Mouse (Mus musculus) spleen, adult 2 months (tissue): Measurements from ENCODE around the gene Lsm11. TPM values are rescaled to one million over a fixed set of nuclear protein-coding genes. Genes with fewer than 3 reads are reported as not detected.

Experiments used
- DNase-seq, 2 experiments: peaks; one replicate each; pipeline versions ENCODE4 v3.0.0 to v3.0.0-alpha.2; 2012 to 2021; ENCODE audit warnings: low spot score in 2 of 2, low read depth in 1 of 2
- H3K27ac ChIP-seq: fragments of 200-500 bp; 2 replicates; pipeline ENCODE4 v1.5.1; 2012; ENCODE audit warnings: low read length, inconsistent platforms; ENCODE audit not compliant: insufficient read depth
- H3K27me3 ChIP-seq: fragments of 200-500 bp; 2 replicates; pipeline ENCODE4 v1.6.1; 2012; ENCODE audit warnings: mild to moderate bottlenecking, moderate library complexity, low read length, inconsistent platforms; ENCODE audit not compliant: control insufficient read depth, insufficient read depth
- H3K36me3 ChIP-seq: fragments of 200-500 bp; 2 replicates; pipeline ENCODE4 v1.6.1; 2012; ENCODE audit warnings: mild to moderate bottlenecking, low read length, inconsistent platforms; ENCODE audit not compliant: control insufficient read depth, insufficient read depth
- H3K4me1 ChIP-seq: fragments of 200-500 bp; 2 replicates; pipeline ENCODE4 v1.6.1; 2011; ENCODE audit warnings: inconsistent platforms; ENCODE audit not compliant: control insufficient read depth, insufficient read depth, insufficient read length
- H3K4me3 ChIP-seq: fragments of 200-500 bp; 2 replicates; pipeline ENCODE4 v1.5.1; 2011; ENCODE audit warnings: mild to moderate bottlenecking, inconsistent platforms; ENCODE audit not compliant: insufficient read depth, insufficient read length; ENCODE audit errors: extremely low read depth
- CTCF ChIP-seq: fragments of 200-500 bp; IDR thresholded peaks from 2 replicates; pipeline ENCODE4 v1.5.1; 2011; ENCODE audit warnings: mild to moderate bottlenecking, inconsistent platforms; ENCODE audit not compliant: insufficient read depth, insufficient read length, insufficient replicate concordance; ENCODE audit errors: extremely low read depth
- POLR2A ChIP-seq: fragments of 200-500 bp; IDR thresholded peaks from 2 replicates; pipeline ENCODE4 v1.6.1; 2011; ENCODE audit warnings: low read depth, low read length, inconsistent platforms
- WGBS: fragments of 180-500 bp; shearing (Covaris S2); methylation state at CpG from one replicate; pipeline ENCODE4 v1.1.7; 2018; 5-methylcytosine and 5-hydroxymethylcytosine counted together
- polyA plus RNA-seq: library from polyadenylated mRNA; depleted of rRNA; stranded (reverse); fragments of >200 nt; gene quantifications from 2 replicates; pipeline ENCODE4 v1.2.3, GENCODE M21; 2012; rRNA removed

The Lsm11 gene
- polyA plus RNA-seq, result 3.4 and 4.5 TPM in 2 replicates

- peak; percentile 86 to 96 for DNase-seq
- Histone ChIP-seq H3K4me1 (no peaks in the 10 kb centered on the region; the same call in 1 of the 2 replicates), H3K27me3 (no peaks in the 10 kb centered on the region), H3K36me3 (peaks cover 6% of the 10 kb centered on the region; the same call in 1 of the 2 replicates), H3K27ac (0 out of 2 replicates have a peak within 1 kb of the TSS, but pooled peaks have one; percentile 44), H3K4me3 (peak within 1 kb of the TSS; percentile 98)
- 1% methylated on average over 55 of the region's 55 CpGs for WGBS
- TF ChIP-seq POLR2A, result no peak
- peak; percentile 99 for TF ChIP-seq CTCF
Observed at GRCm38 (mm10) chr11:45944643-45945156, at the start of gene Lsm11. Gene Lsm11 (minus strand): TSS chr11:45944935.

DNA sequence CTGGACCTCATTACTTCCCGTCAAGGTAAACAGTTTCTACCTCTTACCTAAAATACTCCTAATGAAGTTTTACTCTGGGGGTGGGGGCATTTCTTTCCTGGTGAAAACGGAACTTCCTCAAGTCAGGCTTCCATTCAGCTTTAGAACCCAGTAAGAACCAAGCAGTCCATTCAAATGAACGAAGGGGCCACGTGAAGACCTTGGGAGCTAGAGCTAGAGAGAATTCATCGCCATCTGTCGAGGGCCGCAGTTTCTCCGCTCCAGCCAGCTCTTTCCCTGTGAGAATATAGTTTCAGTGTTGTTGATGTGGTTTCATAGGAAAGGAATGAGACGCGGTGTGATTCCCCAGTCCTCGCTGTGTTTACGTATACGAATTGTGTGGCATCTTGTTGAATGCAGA, 47.4 kb upstream of the Lsm11 start:
- H3K36me3 ChIP-seq, result no peaks in the 10 kb centered on the region
- H3K27me3 ChIP-seq, result peaks cover 1% of the 10 kb centered on the region; the same call in 1 of the 2 replicates
- no peak overlapping the region for H3K4me3 ChIP-seq
- H3K4me1 ChIP-seq, result no peaks in the 10 kb centered on the region
- no peak overlapping the region for H3K27ac ChIP-seq
- TF ChIP-seq CTCF, result no peak
- TF ChIP-seq POLR2A, result no peak
- 62% methylated on average over 13 of the region's 13 CpGs for WGBS
- DNase-seq, result no peak

- no peaks in the 10 kb centered on the region for H3K4me1 ChIP-seq
- H3K36me3 ChIP-seq, result no peaks in the 10 kb centered on the region
- no peak overlapping the region for H3K27ac ChIP-seq
- TF ChIP-seq POLR2A (no peak), CTCF (no peak)
- peaks cover 1% of the 10 kb centered on the region; the same call in 1 of the 2 replicates for H3K27me3 ChIP-seq
- 25% methylated on average over 16 of the region's 16 CpGs for WGBS
- no peak for DNase-seq
- H3K4me3 ChIP-seq, result no peak overlapping the region
Observed at GRCm38 (mm10) chr11:45991604-45992003, 46.9 kb upstream of the Lsm11 start.

DNA sequence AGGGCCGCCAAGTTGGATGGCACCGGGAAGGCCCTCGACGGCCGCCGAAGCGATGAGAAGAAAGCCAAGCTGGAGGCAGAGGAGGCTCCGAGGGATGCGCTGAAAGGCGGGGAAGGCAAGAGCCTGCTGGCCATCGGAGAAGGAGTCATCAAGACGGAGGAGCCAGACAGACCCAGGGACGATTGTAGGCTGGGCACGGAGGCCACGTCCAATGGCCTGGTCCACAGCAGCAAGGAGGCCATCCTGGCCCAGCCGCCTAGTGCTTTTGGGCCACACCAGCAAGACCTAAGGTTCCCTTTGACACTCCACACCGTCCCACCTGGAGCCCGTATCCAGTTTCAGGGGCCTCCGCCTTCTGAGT, 36.1 kb upstream of the Lsm11 start:
- no peaks in the 10 kb centered on the region for H3K36me3 ChIP-seq
- DNase-seq, result no peak
- TF ChIP-seq POLR2A (no peak), CTCF (no peak)
- H3K4me1 ChIP-seq, result peaks cover 3% of the 10 kb centered on the region; the same call in 1 of the 2 replicates
- peak overlapping the region; percentile 73; the same call in 1 of the 2 replicates for H3K4me3 ChIP-seq
- WGBS, result 76% methylated on average over 19 of the region's 19 CpGs
- H3K27ac ChIP-seq, result no peak overlapping the region
- H3K27me3 ChIP-seq, result peaks cover 14% of the 10 kb centered on the region

- Histone ChIP-seq H3K4me3 (peak within 1 kb of the TSS; percentile 73), H3K4me1 (peaks cover 3% of the 10 kb centered on the region; the same call in 1 of the 2 replicates), H3K36me3 (no peaks in the 10 kb centered on the region), H3K27me3 (peaks cover 14% of the 10 kb centered on the region), H3K27ac (no peak within 1 kb of the TSS)
- TF ChIP-seq POLR2A (no peak), CTCF (no peak)
- peak in 1 of 2 experiments; percentile 23 for DNase-seq
- 19% methylated on average over 102 of the region's 115 CpGs for WGBS
Observed at GRCm38 (mm10) chr11:45979946-45980892, 35.5 kb upstream of the Lsm11 start, which contains the start of gene Sox30. Gene Sox30 (plus strand): TSS chr11:45980310.

GRCm38 (mm10) chr11:45976061-45976460, 31.3 kb upstream of the Lsm11 start:
- no peak for DNase-seq
- peaks cover 3% of the 10 kb centered on the region; the same call in 1 of the 2 replicates for H3K4me1 ChIP-seq
- WGBS, result 85% methylated on average over 3 of the region's 3 CpGs
- no peak overlapping the region for H3K4me3 ChIP-seq
- peaks cover 14% of the 10 kb centered on the region for H3K27me3 ChIP-seq
- no peak for TF ChIP-seq CTCF
- TF ChIP-seq POLR2A, result no peak
- H3K36me3 ChIP-seq, result no peaks in the 10 kb centered on the region
- H3K27ac ChIP-seq, result no peak overlapping the region
